Mouse (Mus musculus) kidney, adult 2 months (tissue): ENCODE measurements around the gene Kcne3.

Experiments used
- CTCF ChIP-seq: fragments of 200-500 bp; conservative IDR thresholded peaks from 2 replicates; pipeline ENCODE4 v1.5.1; 2011; ENCODE audit warnings: low read depth, mild to moderate bottlenecking, control low read depth, low read length, moderate library complexity, mixed read lengths; ENCODE audit not compliant: insufficient read depth, insufficient read length
- POLR2A ChIP-seq: fragments of 200-500 bp; IDR thresholded peaks from one replicate; pipeline ENCODE4 v1.6.1; 2011; ENCODE audit warnings: low read depth, low read length, control low read depth

DNA sequence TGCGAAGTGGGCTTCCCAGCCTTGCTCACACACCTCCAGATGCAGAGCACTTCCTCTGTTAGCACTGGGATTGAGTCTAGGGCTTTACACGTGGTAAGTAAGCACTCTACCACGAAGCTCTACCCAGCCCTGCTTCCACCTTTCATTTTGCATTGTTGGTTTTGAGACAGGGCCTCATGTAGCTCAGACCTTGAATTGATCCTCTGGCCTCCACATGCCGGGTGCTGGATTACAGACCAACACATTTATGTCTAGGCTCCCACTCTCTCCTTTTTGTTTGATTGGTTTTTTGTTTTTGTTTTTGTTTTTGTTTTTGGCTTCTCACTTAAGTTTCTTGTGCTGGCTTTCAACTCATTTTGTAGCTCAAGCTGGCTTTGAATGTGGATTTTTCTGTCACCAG lies 5.5 kb upstream of the Kcne3 start:
- TF ChIP-seq POLR2A (no peak), CTCF (no peak)
